Mouse (Mus musculus): Measurements from ENCODE around the gene Hdac7.

Hdac7 gene

GRCm38 (mm10) chr15:97831242-97831986 is 12.9 kb downstream of the Hdac7 start:
- peak; percentile 86 for DNase-seq

GRCm38 (mm10) chr15:97830788-97831241 is 13.5 kb downstream of the Hdac7 start:
- peak; percentile 61 for DNase-seq

GRCm38 (mm10) chr15:97830253-97830787 is 14.0 kb downstream of the Hdac7 start:
- peak; percentile 48 for DNase-seq

GRCm38 (mm10) chr15:97829432-97829831 is 14.9 kb downstream of the Hdac7 start:
- no peak for DNase-seq

- no peak for DNase-seq
Measured at GRCm38 (mm10) chr15:97828901-97829338, 15.4 kb downstream of the Hdac7 start.

- no peak for DNase-seq
Measured at GRCm38 (mm10) chr15:97828221-97828842, 16.0 kb downstream of the Hdac7 start.

- no peak for DNase-seq
Measured at GRCm38 (mm10) chr15:97827401-97827800, 16.9 kb downstream of the Hdac7 start.

- no peak for DNase-seq
Measured at GRCm38 (mm10) chr15:97826588-97827261, 17.6 kb downstream of the Hdac7 start.

GRCm38 (mm10) chr15:97825941-97826587 is 18.2 kb downstream of the Hdac7 start:
- DNase-seq: no peak

- peak; percentile 83 for DNase-seq
Measured at GRCm38 (mm10) chr15:97825071-97825940, 19.0 kb downstream of the Hdac7 start.

GRCm38 (mm10) chr15:97824042-97824441 is 20.3 kb downstream of the Hdac7 start:
- no peak for DNase-seq

GRCm38 (mm10) chr15:97823479-97823878 is 20.8 kb downstream of the Hdac7 start:
- DNase-seq: no peak

- no peak for DNase-seq
Measured at GRCm38 (mm10) chr15:97822545-97823228, 21.6 kb downstream of the Hdac7 start.

GRCm38 (mm10) chr15:97821983-97822363 is 22.3 kb downstream of the Hdac7 start:
- DNase-seq: no peak

- no peak for DNase-seq
Measured at GRCm38 (mm10) chr15:97821321-97821982, 22.9 kb downstream of the Hdac7 start.

GRCm38 (mm10) chr15:97819937-97820336 is 24.4 kb downstream of the Hdac7 start:
- no peak for DNase-seq

- no peak for DNase-seq
Measured at GRCm38 (mm10) chr15:97816199-97816994, 27.9 kb downstream of the Hdac7 start.

- no peak for DNase-seq
Measured at GRCm38 (mm10) chr15:97815254-97815653, 29.0 kb downstream of the Hdac7 start.

- no peak for DNase-seq
Measured at GRCm38 (mm10) chr15:97814703-97815102, 29.6 kb downstream of the Hdac7 start.
